Mouse (Mus musculus) E14TG2a.4 (cell line): ENCODE data around the gene Pkn3.

Experiments used
- CTCF ChIP-seq: conservative IDR thresholded peaks from 2 replicates; pipeline ENCODE4 v1.5.1; 2014; ENCODE audit warnings: low read length
- NANOG ChIP-seq: IDR thresholded peaks from 2 replicates; pipeline ENCODE4 v1.6.1; 2014; ENCODE audit warnings: borderline replicate concordance, low read length, mixed read lengths
- POU5F1 ChIP-seq: IDR thresholded peaks from 2 replicates; pipeline ENCODE4 v1.6.1; 2014; ENCODE audit warnings: low read length, borderline replicate concordance

GRCm38 (mm10) chr2:30044550-30044949 is 32.9 kb upstream of the Pkn3 start:
- peak; percentile 22; the same call in 1 of the 2 replicates for TF ChIP-seq CTCF
- TF ChIP-seq NANOG = no peak
- TF ChIP-seq POU5F1 = no peak
